Mouse (Mus musculus): ENCODE results near the gene Ror1.

Ror1 gene

DNA sequence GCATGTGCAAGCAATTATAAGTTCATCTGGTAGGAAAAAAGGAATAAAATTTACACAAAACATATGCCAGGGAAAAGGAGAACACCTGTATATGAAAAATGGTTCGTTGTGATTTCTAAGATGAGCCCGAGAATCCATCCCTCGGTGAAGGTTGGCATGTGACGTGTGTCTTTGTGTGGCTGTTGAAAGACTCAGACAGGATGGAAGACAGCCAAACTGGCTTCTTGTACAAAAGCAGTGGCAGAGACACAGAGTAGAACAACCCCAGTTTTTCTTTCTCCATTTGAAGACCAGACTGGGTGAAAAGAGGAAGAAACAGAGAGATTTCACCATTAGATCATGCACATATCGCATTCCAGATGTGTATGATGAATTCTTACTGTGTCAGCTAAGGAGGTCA, 62.8 kb downstream of the Ror1 start:
- DNase-seq (ENCODE audit: low read depth, low spot score), result no peak

DNA sequence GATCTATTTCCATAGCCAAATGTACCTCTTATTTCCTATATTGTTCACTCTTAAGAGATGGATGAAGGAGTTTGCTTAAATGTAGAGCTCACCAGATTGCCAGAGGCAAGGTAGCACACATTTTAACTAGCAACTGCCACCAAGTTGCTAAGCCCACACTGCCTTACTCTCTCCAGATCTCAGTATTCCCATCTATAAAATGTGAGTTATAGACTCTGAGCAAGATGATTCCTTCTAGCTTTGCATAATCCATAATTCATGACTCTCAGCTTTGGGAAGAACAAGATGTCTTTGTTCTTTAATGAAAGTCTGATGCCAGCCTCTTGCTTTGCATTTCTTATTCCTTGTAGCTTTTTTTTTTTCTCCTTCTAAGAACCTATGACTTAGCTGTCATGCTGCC, 64.6 kb downstream of the Ror1 start:
- no peak for DNase-seq (ENCODE audit: low read depth, low spot score)

DNA sequence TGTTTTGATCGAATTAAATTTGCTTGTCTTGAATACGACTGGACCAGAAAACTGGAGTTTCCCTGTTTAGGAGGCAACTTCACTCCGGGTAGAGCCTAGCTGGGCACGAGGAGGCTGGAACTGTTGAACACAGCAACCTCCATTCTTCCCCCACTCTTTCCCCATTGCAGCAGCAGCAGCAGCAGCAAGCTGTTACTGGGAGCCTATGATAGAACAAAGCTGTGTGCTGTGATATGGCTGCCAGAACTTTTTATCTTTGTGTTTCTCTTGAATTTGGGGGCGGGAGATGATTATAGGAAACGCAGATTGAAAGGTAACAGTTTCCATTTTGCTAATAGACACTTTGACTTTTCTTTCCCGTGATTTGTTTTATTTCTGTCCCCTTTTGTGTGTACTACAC, 70.2 kb downstream of the Ror1 start:
- DNase-seq (ENCODE audit: low read depth, low spot score), result no peak

DNA sequence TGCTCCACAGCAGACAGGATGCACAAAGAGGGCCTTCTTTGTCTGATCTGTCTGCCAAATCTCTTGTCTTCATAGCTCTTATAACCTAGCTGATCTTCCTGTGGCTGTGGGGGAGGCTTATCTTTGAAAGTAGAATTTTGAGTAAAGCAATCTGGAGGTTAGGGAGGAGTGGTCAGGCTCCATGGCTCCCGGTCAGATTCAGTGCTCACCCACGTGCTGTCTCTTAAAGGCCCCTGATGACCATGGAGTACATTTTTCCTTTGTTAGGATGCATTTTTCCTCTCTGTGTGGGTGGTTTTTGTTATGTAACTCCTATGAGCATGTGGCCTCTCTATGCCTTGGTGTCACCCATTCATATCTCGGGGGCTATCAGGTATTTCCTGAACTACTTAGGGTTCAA, 71.3 kb downstream of the Ror1 start:
- DNase-seq (ENCODE audit: low read depth, low spot score), result no peak

DNA sequence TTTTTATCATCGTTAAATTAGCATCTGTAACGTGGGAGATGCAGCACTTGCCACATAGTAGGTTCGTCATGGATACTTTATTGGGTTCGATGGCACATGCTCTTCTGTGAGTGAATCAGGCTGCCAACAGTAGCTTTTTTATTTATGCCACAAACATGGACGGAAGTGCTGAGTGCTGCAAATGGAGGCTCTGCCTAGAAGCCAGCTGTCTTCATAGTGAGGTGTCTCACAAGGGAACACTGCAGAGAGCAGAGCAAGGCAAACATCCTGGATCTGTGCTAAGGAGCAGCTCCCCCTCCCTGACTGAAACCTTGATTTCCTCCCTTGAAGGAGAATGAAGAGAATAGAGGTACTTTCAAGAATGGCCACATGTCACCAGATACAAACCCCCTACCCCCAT, 74.1 kb downstream of the Ror1 start:
- DNase-seq (ENCODE audit: low read depth, low spot score), result no peak

DNA sequence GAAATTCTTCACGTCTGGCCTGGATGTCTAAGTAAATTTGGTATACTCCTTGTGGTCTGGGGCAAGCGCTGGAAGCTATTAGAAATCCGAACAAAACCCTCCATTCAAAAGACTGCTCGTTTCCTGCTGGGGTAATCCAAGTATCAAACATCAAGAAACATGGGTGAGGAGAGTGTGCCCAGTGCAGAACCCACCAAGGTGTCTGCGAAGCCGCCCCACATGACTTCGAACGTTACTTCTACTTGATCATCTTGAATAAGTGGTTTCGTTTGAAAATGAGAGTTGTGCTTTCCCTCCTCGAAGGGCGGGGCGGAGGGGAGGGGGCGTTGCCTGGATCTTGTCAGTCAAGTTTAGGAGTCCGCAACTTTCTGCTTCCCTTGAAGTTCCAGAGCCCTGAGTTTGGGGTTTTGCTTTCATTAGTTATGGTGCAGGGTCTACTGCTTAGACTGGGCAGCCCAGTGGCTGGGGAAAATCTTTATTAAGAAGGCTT, 74.6 kb downstream of the Ror1 start:
- peak; percentile 44 for DNase-seq (ENCODE audit: low read depth, low spot score)

DNA sequence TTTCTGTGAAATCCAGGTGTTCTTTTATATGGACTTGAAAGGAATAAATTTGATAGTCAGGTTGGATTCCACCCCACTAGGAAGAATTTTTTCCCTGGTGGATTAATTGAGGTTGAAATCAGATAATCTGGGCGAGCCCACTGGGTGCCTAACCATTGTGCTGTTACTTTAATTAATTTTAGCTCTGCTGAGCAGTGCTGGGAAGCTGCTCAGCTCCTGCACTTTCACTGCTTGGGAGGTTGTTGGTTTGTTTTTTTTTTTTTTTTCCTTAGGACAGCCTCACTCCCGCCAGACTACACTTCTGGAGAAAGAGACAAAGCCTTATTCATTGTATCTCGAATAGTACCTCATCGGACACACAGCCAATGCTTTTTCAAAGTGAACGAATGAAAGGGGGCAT, 75.2 kb downstream of the Ror1 start:
- DNase-seq (ENCODE audit: low read depth, low spot score), result no peak

DNA sequence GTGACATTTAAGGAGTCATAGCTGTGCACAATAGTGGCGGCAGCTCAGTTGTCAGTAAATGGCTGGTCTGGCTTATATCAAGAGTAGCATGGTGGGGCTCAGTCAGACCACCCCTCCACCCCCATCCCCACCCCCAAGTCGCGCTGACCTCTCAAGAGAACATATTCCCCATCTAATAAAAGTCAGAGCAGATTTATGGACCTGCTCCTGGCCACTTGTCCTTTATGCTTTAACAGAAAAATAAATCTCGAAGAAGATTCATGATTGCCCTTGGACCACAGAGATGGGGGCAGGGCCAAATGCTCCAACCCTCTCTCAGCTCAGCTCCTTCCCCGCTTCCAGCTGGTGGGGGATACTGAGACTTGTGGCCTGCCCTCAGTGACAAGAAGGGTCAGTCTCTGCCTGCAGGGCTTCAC, 75.9 kb downstream of the Ror1 start:
- peak; percentile 71 for DNase-seq (ENCODE audit: low read depth, low spot score)

DNA sequence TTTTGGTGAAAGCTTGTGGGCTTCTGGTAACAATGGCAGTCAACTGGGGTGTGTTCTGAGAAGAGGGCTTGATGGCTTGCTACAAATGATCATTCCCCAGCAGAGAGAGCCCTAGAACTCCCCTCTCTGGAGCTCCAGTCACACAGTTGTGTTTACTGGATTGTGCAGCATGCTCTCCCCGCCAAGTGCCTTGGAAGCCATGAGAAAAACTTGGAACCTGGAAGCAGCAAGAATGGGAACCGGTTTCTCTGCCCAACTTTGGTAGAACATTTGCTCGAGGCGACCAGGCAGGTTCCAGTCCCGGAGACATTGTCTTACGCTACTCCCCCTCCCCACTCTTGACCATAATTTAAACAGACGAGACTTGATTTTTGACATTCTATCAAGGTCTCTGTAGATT, 80.0 kb downstream of the Ror1 start:
- DNase-seq (ENCODE audit: low read depth, low spot score), result no peak

DNA sequence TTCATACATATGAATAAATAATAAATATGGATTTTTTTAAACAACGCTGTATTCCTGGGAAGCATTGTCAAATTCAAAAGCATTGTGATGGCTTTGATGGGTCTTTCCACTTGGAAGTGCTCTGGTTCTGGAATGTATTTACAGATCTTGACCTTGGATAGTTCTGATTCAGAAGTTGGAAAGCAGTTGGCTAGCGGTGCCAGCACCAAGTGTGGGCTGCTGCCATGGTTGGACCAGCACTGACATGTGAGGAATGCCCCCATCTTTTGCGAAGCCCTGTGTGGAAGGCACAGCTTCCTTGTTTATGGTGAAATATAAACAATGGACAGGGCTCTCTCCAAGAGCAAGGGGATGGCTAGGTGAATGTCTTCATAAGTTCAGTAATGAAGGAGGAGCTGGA, 82.7 kb downstream of the Ror1 start:
- DNase-seq (ENCODE audit: low read depth, low spot score), result no peak

DNA sequence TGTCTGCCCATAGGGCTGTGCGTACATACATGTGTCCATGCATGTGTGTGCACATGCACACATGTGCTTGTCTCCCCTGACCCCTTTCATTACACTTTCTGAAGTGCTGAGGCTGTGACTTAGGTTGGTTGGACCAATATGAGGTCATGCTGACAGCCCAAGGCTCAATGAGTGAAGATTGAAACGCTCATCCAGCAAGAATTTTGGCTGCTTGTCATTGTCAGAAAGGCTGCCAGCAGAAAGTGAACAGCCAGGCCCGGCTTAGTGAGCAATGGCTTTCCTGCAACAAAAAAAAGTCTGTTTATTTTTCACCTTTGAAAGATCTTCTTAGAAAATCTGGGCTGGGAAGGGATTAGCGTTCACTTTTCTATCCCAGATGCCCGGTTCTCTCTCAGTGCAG, 86.1 kb downstream of the Ror1 start:
- DNase-seq (ENCODE audit: low read depth, low spot score), result no peak

DNA sequence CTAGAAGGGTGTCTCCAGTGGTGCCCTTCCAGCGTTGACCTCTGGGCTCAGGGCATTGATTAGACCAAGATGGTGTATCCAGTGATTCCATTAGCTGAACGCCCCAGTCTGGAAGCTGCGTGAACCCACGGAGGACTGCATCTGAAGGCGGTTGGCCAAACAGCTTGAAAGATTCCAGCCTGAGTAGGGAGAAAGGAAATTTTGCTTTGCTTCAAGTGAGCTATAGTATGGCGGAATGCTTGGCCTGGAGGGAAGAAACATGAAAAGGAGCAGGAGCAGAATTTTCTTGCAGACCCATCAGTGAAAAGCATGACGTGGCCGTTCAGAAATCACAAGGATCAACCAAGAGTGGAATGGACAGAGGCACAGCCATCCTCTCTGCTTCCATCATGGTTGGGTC, 91.2 kb downstream of the Ror1 start:
- DNase-seq (ENCODE audit: low read depth, low spot score), result no peak

DNA sequence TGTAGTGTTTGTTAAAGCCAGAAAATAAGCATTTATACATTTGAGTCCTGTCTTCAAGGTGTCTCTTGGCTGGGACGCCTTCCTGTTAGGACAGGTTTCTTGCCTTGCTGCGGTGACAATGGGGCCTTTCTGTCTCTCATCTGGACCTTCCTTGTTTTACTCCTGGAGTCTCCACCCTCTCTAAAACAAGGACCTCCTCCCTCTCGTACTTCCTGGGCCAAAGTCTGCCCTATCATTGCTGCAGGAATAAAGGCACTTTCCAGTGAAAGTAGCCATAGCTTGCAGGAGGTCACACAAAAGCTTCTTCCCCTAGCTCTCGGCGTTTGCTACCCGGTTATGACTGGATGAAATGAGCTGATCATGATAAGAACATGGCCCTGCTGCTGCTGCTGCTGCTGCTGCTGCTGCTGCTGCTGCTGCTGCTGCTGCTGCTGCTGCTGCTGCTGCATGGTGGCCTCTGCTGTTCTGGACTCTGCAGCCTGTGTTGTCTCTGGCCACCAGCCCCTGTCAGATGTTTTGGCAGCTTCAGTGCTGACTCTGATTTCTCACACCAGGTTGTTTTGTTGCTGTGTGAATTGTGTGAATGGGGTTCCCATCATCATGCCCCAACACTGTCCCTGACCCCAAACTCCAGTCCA, 92.1 kb downstream of the Ror1 start:
- no peak for DNase-seq (ENCODE audit: low read depth, low spot score)

DNA sequence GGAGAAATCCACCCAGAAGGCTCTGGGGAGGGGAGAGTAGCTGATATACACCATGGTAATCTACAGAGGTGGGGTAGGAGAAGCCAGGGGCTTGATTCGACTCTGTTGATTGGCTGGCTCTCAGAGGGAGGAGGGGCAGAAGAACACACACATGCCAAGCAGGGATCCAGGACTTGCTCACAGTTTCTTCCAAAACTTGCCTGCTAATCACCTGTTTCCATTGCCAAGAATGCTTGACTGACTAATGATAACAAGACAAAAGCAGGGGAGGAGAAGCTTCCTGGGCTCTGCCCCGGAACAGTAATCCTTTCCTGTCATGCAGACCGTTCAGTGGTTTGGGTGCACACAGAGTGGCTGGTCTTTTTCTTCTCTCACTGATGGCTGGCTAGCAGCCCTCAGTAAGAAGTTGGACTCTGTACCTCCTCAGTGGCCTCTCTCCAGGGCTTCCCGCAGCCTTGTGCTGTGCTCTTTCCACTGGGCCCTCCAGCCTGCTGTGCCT, 92.7 kb downstream of the Ror1 start:
- DNase-seq (ENCODE audit: low read depth, low spot score), result no peak

DNA sequence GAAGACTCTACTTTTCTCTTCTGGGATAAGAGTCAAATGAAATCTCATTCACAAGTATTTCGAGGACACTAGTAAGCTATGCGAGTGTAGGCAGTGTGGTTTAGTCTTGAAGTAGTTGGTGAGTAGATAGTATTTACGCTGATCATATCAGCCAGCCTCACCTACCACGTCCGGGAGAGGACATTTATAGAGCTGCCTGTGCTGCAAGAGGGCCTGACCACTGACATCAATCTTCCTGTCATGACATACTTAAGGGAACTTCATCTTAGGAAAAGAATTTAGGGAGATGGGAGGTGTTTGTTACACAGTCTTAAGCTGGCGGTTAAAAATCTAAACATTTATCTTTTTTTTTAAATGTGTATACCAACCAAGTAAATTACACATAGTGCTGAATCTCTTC, 95.9 kb downstream of the Ror1 start:
- no peak for DNase-seq (ENCODE audit: low read depth, low spot score)

DNA sequence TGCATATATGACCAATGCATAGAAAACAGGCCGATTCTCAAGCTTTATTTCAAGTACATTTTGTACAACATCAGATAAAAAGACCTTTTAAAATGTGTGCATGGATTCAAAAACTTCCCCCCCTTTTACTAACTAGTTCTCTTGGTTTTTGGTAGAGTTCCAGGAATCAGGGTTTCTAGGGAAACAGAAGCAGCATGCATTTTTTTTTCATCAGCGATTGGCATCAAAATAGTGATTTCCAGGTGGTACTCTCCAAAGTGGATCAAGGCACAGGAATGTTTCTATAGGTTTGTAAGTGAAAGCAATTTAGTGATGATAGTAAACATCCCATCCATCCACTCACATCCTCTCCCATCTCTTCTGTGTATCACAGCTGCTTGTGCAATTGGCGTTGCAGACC, 98.5 kb downstream of the Ror1 start:
- DNase-seq (ENCODE audit: low read depth, low spot score), result no peak

DNA sequence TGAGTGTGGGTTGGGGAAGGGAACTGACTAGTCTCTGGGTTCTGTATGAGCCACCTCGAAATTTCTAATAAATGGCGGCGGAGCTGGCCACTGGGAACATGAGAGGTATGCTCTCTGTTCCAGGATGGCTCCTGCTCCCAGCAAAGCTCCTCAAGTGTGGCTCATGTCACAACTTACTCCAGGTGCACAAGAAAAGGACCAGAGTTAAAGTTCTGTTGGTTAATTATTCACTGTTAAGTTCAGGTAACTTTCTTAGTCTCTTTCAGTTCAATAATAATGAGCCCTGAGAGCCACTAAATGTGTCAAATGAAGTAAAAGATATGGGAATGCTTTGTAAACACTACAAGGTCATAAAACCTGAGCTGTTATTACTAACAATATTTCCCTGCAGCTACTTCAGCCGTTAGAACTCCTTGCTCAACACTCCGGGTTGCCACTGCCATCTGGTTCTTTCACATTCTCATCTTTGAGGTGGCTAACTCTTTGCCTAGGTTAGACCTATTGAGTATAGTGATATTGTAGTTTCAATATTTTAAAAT, 100.7 kb downstream of the Ror1 start:
- no peak for DNase-seq (ENCODE audit: low read depth, low spot score)

DNA sequence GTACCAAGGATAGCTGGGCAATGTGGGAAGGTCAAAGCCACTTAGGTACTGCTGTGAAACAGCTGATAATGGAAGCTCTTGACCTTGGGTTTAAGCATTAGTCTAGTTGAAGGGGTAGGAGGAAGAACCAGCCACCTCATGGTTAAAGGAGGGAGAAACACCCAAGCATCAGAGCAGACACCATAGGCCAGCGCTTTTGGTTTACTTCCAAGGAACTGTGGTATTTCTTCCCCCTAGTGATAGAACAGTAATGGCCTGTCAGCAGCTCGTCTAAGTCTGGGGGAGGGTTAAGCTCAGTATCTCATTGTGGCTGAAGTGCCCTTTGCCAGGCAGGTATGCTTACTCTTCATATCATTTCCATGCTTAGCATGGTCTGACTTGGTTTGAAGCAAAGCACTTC, 102.7 kb downstream of the Ror1 start:
- DNase-seq (ENCODE audit: low read depth, low spot score), result no peak

DNA sequence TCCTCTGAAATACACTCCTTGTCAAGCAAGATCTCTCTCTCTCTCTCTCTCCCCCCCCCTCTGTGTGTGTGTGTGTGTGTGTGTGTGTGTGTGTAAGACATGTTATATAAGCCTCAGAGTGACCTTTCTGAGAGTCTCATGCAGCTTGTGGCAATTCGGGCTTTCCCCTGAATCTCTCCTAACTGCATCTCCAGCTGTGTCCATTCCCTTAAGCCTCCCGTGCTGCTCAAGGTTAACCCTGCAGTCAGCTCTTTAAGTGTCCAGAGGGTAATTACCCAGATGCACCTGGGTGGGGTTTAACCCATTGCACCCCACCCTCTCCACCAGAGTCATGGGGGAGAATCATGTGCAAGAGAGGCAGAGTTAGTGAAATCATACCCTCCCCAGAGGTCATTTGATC, 105.7 kb downstream of the Ror1 start:
- DNase-seq (ENCODE audit: low read depth, low spot score), result no peak

DNA sequence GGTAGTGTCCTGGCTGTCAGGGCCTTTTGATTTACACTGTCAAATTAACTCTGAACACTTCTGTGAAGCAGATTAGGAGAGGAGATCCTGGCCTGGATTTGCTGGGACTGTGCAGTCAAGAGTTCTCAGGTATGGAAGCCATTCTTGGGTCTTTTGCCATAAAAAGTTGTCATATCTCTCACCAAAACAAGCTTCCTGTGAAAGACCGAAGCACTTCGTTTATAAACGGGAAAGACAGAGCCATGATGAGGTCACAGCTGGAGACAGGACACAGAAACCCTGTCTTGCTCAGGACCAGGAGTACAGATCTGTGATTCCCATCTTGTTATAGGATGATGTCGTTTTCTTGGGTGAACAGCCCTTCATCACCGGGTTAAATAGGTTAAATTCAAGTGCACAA, 107.5 kb downstream of the Ror1 start:
- no peak for DNase-seq (ENCODE audit: low read depth, low spot score)

DNA sequence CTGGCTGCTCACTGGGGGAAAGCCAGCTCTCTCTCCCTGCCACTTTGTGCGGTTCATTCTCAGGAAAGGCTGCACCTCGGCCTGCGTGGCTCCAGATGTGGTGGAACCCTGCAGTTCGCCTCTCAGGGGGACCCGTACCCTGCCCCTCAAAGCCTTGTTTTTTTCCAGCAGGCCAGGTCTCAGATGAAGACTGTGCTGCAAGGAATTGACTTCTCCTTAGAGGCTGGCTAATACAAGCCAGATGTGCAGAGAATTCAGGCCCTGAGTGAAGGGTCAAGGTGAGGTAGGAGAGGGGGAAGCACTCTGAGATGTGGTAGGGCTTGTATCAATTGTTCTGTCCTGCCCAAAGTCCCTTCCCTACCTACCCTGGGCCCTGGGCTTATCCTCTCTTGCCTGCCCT, 108.1 kb downstream of the Ror1 start:
- peak; percentile 38 for DNase-seq (ENCODE audit: low read depth, low spot score)

DNA sequence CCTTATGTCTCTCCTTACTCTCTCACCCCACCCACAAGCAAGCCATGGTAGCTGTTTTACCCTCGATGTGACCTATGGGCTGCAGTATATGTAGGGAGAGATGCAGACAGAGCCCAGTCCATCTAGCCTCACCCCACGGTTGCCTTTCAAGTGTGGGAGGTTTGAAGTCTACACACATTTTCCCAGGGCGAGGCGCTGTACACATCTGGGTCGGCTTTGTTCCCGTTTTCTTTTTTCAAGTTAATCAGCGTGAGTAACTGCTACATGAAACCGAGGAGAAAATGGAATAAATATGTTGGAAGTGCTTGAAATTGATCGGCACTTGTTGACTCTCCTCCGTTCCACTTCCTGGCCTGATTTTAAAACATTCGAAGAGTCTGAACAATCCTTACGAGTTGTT, 108.8 kb downstream of the Ror1 start:
- no peak for DNase-seq (ENCODE audit: low read depth, low spot score)

DNA sequence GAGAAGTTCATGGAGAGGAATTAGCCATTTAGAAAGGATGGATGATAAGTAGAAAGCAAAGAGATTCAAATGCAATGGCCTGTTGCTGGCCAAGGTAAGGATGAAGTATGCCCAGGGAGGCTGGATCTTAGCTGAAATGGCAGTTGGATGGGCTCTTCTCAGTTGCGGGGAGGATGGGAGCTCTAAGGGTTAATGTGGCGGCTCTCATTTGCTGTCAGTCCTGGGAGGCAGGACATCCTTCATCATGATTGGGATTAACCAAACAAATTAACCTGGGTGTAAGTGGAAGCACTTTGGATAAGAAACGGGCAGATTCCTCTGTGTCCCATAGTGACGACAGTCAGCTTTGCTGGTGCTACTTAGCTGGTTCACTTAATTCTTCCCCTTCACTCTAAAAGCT, 112.5 kb downstream of the Ror1 start:
- DNase-seq (ENCODE audit: low read depth, low spot score), result no peak

DNA sequence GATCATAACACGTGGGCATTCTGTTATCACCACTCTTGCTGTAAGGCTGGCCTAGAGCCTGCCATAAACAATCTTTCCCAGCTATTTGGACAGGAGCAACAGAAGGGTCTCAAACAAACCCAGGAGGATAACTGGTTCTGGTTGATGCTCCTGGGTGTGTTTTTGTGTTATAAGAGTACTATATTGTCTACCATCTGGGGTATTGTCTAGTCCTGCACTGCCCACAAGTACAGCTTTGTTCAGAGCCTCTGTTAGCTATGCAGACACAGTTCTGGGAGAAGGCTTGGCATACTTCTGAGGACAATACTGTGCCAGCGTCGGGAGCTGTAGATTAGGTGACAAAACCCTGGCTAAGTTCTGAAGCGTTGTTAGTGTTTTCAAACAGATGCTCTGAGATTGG, 113.5 kb downstream of the Ror1 start:
- no peak for DNase-seq (ENCODE audit: low read depth, low spot score)

Measured in mesoderm, embryonic 11.5 days (tissue).